Mouse (Mus musculus): Measurements from ENCODE around the gene Kif19a. TPM values are rescaled to one million over a fixed set of nuclear protein-coding genes. Genes with fewer than 3 reads are reported as not detected.

Kif19a gene
- total RNA-seq, 2 experiments from 2014 or later, result 15.4 to 18.9 TPM

DNA sequence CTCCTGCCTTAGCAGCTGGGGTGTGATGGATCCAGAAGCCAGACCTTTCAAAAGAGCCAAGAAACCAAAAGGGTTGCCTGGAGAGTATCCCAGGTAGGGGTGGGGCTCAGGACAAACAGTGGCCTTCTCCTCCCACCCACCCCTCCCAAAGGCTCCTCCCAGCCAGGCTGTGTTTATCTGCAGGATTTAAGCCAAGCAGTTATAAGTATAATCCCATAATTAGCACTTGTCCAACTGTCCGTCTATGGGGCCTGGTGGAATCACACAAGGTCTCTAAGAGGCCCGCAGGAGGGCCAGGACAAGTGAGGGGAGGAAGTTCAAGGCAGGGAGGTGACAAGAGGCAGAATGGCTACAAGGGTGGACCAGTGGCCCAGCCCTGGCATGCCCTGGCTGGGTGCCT lies 6.7 kb downstream of the Kif19a start:
- no peak for DNase-seq (ENCODE audit: low spot score in 2 of 2)

DNA sequence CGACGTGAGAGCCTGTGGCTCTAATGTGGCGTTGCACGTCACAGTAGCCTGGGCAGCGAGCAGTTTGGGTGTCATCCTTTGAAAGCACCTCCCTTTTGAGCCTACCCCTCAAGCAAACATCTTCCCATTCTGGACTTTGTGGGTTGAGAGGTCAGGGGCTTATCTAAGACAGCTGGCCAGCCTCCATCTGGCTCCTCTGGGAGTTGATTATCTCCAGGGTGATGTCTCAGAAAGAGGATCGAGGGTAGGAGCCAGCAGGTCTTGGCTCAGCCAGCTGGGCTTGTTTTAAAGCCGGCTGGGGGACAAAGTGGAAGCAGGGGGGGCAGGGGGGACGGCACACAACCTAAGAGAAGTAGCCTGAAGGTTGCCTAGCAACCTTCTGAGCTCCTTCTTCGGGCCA lies 14.9 kb downstream of the Kif19a start:
- DNase-seq (ENCODE audit: low spot score in 2 of 2), result no peak

DNA sequence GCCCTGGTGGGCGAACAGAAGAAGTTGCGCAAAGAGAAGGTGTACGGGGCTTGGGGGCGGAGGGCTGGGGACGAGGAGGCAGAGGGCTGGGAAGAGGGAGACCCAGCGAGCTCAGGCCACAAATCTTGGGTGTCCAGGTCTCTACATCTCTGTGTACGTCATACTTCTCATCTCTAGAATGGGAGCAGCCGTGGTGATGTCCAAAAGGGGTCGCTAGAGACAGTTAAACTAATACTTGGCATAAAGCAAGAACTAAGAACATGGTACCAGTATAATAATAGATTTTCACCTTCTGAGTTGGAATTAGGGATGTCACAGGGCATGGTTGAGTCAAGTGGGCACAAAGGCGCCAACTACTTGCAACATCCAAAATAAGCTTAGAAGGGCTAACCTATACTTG lies 20.7 kb downstream of the Kif19a start:
- no peak for DNase-seq (ENCODE audit: low spot score in 2 of 2)

DNA sequence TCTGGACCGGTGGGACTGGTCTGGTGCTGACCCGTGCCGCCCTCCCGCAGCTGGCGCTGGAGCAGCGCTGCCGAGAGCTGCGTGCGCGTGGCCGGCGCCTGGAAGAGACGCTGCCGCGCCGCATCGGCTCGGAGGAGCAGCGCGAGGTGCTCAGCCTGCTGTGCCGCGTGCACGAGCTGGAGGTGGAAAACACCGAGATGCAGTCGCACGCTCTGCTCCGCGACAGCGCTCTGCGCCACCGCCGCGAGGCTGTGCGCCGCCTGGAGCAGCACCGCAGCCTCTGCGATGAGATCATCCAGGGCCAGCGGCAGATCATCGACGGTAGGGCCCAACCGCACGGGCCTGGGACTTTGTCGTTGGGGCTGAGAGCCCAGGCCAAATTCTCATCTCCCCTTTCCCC lies 21.1 kb downstream of the Kif19a start:
- no peak for DNase-seq (ENCODE audit: low spot score in 2 of 2)

DNA sequence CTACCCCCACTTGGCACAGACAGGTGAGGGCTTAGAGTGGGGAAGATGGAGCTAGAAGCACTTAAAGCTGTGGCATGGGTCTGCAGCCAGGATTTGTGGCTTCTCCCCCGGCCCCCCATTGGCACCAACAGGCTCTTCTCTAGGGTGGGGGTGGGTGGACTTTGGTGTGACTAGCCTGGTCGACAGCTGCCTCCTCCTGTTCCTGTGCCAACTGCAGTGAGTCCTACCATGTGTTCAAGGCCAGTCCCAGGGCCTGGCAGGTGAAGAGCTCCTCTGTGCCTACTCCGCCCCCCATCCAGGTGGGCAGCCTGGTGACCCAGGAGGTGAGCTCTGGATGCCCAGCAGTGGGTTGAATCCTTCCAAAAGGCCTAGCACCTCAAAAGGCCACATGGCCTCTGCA lies 22.4 kb downstream of the Kif19a start:
- no peak for DNase-seq (ENCODE audit: low spot score in 2 of 2)

DNA sequence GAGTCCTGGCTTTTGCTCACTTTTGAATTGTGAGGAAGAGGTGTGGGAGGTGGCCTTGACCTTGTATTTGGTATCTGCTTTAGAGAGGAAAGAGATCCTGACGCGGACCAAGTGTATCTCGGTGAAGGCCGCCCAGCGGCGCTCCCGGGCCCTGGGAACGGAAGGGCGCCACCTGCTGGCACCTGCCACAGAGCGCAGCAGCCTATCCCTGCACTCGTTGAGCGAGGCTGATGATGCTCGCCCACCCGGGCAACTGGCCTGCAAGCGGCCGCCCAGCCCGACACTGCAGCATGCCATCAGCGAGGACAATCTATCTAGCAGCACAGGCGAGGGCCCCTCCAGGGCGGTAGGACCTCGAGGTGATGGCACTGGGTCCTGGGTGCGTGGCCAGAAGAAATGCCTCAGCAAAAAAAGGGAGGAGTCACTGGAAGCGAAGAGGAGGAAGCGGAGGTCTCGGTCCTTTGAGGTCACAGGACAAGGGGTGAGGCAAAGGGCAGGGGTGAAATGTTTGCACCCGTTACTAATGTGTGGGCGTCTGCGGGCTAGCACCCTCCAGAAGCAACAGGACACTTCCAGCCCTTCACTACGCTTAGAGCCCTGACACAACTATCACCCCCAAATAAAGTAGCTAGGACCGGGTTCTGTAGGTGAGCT lies 24.0 kb downstream of the Kif19a start:
- DNase-seq (ENCODE audit: low spot score in 2 of 2), result peak; percentile 84 to 86

DNA sequence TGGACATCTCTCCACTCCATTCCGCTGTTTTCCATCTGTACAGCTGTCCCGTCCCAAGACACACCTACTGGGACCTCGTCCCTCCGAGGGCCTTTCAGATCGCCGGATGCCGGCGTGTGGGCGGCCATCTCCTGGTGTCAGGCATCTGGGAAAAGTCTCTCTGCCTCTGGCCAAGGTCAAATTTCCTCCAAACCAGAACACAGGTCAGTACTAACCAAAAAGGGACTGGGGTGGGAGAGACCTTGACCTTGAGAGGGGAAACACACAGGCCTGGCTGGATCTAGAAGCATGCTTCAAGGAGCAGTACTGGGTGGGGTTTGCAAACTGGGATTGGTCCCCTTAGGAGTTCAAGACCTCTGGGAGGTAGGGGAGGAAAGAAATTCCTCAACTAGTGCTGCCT lies 24.5 kb downstream of the Kif19a start:
- no peak for DNase-seq (ENCODE audit: low spot score in 2 of 2)

DNA sequence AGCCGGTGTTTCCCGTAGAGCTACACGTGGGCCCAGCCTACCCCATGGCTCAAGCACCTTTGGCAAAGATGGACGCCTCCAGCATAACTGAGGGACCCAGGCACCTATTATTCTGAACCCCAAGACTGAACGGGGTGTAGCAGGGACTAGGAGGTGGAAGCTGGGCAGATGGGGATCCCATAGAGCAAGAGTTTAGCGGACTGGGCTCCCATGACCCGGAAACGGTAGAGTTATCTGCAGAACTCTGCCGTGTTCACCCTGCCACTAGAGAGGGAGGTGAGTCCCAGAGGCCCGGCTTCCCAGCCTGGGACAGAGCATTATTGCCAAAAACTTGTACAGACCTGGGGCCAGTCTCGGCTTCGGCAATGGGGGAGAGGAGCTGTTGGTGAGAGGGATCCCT lies 25.0 kb downstream of the Kif19a start:
- no peak for DNase-seq (ENCODE audit: low spot score in 2 of 2)

DNA sequence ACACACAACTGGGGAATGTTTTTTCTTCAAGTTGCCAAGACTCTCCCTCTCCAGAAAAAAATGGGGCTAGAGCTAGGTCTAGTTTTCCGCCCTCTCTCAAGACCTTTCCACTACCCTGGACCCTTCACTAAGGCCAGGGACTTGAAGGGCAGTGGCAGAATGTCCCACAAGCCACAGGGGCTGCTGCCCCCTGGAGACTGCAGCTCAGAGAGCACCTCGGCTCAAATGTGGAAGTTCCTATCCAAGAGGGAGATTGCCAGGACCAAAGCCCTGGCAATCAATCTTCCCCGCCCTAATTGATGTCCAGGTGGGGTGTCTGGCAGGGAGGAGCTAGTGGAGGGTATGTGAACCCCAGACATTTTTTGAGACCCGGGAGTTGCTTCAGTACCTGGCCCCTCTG lies 25.7 kb downstream of the Kif19a start:
- DNase-seq (ENCODE audit: low spot score in 2 of 2), result peak in 1 of 2 experiments; percentile 32

DNA sequence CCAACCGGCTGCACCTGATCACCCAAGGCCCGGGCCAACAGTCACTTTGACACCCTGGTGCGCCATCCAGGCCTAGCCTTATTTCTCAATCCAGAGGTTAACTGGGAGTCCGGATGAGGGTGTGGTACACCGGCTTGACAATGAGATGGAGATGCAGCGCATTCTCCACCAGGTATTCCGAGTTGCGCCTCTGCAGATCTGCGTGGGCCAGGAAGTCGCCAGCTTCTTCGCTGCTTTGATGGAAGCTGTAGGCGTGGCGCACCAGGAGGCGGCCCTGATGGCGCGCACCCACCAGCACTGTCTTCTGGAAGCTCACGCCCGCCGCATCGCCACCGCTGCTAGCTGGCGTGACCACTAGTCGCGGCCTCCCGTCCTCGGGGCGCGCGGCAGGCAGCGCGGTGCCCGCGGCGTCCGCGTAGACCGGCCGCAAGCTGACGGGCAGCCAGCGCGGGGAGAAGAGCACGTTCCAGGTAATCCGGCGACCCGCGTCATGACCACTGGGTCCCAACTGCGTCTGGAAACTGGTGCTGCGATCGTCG lies 26.2 kb downstream of the Kif19a start:
- peak in 1 of 2 experiments; percentile 57 for DNase-seq (ENCODE audit: low spot score in 2 of 2)

DNA sequence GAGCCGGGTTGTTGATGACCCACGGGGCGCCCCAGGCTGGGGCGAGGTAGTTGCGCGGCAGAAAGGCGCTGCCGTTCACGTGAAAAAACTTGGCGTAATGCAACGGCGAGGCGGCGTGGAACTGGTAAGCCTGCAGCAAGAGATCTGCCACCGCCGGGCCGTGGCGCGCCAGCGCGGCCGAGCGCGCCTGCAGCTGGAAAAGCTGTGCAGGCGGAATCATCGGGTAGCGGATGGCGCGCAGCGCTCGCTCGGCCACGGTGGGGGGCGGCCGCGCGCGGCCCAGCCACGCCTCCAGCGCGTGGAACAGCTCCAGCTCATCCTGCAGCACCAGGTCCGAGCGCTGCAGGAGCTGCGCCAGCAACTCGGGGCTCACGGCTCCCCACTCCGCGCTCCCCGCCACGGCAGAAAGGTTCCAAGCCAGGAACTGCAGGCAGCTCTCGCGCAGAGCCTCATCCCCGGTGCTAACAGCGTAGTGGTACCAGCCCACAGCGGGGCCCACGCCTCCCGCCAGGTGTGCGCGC lies 26.8 kb downstream of the Kif19a start:
- peak; percentile 57 to 58 for DNase-seq (ENCODE audit: low spot score in 2 of 2)

DNA sequence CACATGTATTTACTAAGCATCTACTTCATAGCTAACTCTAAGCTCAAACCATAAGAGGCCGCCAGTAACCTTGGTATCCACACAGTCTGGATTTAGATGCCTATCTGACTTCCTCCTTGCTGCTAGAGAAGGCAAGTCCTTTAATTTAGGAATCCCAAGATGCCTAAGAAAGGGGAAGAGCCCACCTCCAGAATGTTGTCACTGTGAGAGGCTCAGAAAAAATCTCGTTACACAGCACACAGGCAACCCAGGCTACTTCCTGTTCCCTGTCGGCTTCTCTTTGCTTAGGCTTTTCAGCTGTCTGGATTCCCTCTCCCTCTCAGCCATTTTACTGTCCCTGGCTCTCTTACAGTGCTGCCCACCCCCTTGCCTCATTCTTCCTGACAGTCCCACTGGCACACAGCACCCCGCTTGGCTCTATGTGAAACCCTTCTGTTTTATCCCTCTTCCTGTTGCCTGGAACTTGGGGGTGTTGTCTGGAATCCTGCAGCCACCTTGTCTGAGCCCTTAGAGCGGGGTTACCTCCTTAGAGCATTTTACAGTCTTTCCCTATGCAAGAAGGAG lies 27.8 kb downstream of the Kif19a start:
- peak; percentile 51 to 59 for DNase-seq (ENCODE audit: low spot score in 2 of 2)

DNA sequence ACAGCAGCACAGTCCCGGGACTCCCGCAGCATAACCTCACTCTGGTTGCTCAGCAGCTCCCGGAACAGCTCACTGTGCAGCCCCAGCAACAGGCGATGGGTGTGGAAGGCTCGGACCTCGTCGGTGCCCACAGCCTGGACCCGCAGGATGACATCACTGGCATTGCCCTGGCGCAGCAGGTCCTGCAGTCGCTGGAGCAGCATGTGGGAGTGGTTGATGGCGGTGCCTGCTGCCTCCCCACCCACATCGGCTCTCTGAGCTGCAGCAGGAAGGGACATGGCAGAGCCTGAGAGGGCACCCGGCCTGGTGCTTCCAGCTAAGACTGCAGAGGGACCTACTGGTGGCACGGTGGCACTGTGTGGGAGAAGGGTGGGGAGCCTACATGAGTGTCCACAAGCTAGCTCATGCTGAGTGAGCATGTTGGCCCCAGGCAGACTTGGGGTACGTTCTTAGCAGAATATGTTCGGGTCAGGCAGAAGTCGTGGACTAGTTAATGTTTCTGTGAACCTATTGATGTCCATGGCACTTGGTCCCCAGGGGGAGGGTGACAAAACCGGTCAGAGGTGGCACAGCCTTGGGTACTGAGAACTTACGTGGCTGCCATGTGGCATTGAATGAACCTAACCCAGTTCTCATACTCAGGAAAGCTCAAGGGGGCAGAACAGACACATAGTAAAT lies 28.8 kb downstream of the Kif19a start:
- DNase-seq (ENCODE audit: low spot score in 2 of 2), result peak; percentile 34 to 44

DNA sequence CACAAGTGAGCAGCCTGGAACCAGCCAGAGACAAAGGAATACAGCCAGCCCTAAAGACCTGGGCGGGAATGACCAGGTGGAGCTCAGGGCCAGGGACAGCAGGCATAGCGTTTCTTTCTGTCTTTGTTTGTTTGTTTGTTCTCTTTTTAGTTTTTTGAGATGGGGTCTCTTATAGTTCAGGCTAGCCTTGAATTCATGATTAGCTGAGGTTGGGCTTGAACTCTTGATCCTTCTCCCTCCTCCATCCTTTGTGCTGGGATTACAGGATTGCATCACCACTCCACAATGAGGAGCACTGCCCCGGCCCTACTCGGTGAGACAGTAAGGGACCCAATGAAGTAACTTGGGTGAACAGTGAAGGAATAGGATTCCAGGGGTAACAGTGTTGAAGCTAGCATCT lies 29.5 kb downstream of the Kif19a start:
- no peak for DNase-seq (ENCODE audit: low spot score in 2 of 2)

DNA sequence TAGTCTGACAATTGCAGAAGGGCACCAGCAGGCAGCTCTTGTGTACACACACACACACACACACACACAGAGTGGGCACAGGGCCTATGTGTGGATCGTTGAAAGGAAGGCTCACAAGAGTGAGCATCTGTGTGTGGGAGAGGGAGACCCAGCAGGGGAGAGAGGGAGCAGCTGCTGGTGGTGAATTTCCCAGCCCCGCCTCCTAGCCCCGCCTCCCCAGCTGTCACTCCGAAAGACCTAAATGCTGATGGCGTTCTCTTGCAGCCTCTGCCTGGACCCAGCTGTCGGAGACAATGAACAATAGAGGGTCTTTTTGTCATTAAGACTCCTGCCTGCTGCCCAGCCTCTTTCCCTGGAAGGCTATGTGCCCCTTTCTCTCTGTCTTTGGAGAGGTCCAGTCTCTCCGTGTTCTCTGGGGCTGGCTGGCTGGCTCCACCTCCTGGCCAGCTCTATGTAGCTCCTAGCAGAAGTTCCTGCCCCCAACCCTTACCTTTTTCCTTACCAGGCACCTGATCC lies 30.1 kb downstream of the Kif19a start:
- DNase-seq (ENCODE audit: low spot score in 2 of 2), result peak; percentile 94 to 99

DNA sequence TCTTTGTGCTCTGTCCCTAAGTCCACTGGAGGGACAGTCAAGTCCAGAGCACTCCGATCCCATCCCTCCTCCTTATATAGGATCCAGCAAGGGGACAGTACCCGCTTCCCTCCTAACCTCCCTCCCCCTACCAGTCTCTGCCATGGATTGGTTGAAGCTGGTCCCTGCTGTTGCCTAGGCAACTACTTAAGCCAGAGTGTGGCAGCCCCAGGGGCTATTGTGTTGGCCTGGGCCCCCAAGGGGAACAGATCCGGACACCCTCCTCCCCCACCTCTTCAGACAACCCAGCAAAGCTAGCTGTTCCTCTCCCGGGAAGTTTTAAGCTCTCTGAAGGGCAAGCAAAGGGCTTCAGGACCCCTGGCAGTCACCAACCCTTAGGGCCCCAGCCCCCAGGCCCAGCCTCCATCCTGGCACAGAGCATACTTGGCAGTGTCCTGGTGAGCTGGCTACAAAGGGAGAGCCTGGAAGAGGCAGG lies 30.7 kb downstream of the Kif19a start, which contains the start of gene Btbd17:
Btbd17 (minus strand) TSS at position 98 of the 475 bp plus-strand sequence.
- DNase-seq (ENCODE audit: low spot score in 2 of 2), result peak; percentile 78 to 85

DNA sequence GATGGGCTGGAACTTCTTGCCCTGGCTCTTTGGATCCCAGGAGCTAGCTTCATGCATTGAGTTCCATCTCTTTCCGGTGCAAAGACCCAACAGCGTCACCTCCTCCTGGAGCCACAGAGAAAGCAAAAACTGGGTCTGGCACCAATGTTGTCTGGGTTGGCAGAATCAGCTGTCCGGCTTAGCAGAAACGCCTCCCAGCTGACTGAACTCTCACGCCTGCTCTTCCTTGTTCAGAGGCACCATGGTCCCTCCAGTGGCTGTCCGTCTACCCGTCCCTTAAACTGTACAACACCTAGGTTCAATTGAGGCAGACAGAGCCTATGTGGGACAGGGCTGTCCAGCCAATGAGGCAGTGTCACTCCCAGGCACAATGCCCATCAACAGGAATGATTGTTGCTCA lies 32.0 kb downstream of the Kif19a start:
- DNase-seq (ENCODE audit: low spot score in 2 of 2), result peak in 1 of 2 experiments; percentile 36

DNA sequence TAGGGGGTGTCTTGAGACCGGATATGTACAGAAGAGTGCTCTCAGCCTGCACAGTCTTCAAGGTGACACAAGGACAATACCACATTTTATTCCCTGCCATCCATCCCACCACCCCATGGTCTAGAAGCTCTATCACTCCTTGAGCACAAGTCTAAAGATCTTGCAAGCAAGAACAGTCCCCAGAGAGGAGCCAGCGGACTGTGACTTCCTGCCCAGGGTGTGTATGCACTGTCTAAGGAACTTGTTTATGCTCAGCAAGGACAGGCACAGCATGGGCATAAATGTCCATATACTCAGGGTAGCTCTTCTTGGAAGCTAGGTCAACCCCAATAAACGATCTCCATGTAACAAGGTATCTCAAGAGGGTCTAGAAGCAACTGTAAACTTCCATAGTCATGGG lies 32.8 kb downstream of the Kif19a start:
- no peak for DNase-seq (ENCODE audit: low spot score in 2 of 2)

DNA sequence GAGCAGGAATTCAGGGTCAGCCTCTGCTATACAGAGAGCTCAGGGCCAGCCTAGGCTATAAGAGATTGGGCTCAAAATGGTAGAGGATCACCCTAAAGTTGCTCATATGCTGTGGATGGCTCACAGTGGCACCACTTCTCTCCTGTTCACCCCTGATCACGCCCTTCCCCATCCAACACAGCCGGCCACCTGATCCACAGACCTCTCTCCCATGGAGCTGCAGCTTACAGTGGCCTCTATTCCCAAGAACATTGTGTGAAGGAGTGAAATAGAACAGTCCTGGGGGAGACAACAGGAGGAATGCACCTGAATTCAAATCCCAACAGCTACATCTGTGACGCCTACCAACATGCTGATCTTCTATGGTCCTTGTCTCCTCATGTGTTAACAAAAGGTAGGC lies 33.4 kb downstream of the Kif19a start, which contains the start of gene Gpr142:
Gpr142 (plus strand) TSS at position 301 of the 400 bp plus-strand sequence.
- DNase-seq (ENCODE audit: low spot score in 2 of 2), result no peak

DNA sequence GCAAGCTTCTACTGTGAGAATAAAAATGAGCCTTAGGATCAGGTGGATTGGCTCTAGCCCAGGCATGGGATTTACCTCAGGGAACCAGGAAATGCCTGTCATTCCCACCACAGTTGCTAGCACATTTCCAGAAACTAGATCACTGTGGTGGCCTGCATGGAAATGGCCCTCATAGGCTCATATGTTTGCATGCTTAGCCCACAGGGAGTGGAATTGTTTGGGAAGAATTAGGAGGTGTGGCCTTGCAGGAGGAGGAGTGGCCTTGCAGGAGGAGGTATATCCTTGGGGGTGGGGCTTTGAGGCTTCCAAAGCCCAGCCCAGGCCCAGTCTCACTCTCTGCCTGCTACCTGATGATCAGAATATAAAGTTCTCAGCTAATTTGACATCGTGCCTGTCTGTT lies 36.7 kb downstream of the Kif19a start:
- no peak for DNase-seq (ENCODE audit: low spot score in 2 of 2)

DNA sequence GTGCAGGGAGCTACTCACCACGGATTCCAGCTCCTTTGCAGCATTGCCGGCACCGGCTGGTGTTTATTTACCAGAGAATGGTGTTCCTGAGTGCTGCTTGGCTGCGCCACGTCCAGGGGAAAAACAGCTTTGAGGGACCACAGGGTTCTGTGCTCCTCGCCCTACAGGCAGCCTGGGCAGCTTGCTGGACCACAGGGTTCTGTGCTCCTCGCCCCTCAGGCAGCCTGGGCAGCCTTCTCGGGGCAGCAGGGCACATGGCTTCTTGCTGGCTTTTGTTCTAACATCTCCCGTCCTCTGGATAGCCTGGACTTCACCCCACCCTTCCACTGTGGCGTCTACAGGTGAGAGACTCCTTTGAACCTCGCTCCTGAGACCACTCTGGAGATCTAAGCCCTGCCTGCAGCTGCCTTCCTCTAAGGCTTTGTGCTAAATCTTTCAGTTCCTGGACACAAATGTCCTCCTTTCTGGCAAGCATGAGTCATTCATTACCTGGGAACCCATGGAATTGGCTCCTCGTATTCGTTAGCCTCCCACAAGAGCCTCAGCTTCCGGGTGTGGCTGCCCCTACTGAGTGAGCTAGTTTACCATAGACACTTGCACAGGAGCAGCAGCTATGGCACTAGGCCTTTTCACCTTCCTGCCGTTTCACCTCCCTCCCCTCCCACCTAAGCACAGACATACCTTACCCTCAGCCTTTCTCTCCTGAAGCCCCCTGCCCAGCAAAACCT lies 37.5 kb downstream of the Kif19a start:
- no peak for DNase-seq (ENCODE audit: low spot score in 2 of 2)

Measured in layer of hippocampus, postnatal 14 days (tissue).